Mouse (Mus musculus): ENCODE measurements around the gene 4930539E08Rik. TPM values are rescaled to one million over a fixed set of nuclear protein-coding genes. Genes with fewer than 3 reads are reported as not detected.

Gene 4930539E08Rik
- total and polyA plus RNA-seq, 2 experiments from 2014 or later, result 2.1 to 5.6 TPM

- no peak overlapping the region for H3K27ac ChIP-seq
- no peak for TF ChIP-seq CTCF (IDR thresholded peaks at IDR 0.05; ENCODE audit: low read depth)
Observed at GRCm38 (mm10) chr17:28907959-28908358, 7.2 kb downstream of the 4930539E08Rik start.

GRCm38 (mm10) chr17:28905377-28905916 lies 9.7 kb downstream of the 4930539E08Rik start:
- H3K4me2 ChIP-seq (ENCODE audit: low read depth, low read length), result peak overlapping the region; percentile 25; the same call in 1 of the 2 replicates
- peak; percentile 21 for DNase-seq (ENCODE audit: low spot score)
- no peak overlapping the region for H3K4me3 ChIP-seq (ENCODE audit: low read length)

More at GRCm38 (mm10) chr17:28907959-28908358, 7.2 kb downstream of the 4930539E08Rik start:
- Histone ChIP-seq H3K9ac (replicated peaks; ENCODE audit: low read length) (no peak overlapping the region), H3K36me3 (ENCODE audit: insufficient read depth, low read length) (no peaks in the 10 kb centered on the region), H3K4me2 (ENCODE audit: low read depth, low read length) (no peak overlapping the region), H3K4me3 (ENCODE audit: low read length) (no peak overlapping the region), H3K4me1 (ENCODE audit: insufficient read depth, low read length) (peaks cover 17% of the 10 kb centered on the region), H3K27me3 (ENCODE audit: insufficient read depth, low read length) (no peaks in the 10 kb centered on the region), H3K9me3 (ENCODE audit: low read length) (no peaks in the 10 kb centered on the region)
- 27% methylated on average over 7 of the region's 7 CpGs for WGBS
- DNase-seq (ENCODE audit: low spot score) (peak; percentile 55), ATAC-seq (no peak)

GRCm38 (mm10) chr17:28904546-28905376 lies 10.4 kb downstream of the 4930539E08Rik start:
- ATAC-seq (peak; percentile 84), DNase-seq (ENCODE audit: low spot score) (peak; percentile 78)
- H3K36me3 ChIP-seq (ENCODE audit: insufficient read depth, low read length), result no peaks in the 10 kb centered on the region
- peak; percentile 82 for TF ChIP-seq CTCF (IDR thresholded peaks at IDR 0.05; ENCODE audit: low read depth)
- H3K9ac ChIP-seq (replicated peaks; ENCODE audit: low read length), result peak overlapping the region; percentile 13; the same call in 1 of the 2 replicates
- peak overlapping the region; percentile 25; the same call in 1 of the 2 replicates for H3K4me2 ChIP-seq (ENCODE audit: low read depth, low read length)
- no peaks in the 10 kb centered on the region for H3K27me3 ChIP-seq (ENCODE audit: insufficient read depth, low read length)
- WGBS, result 19% methylated on average over 23 of the region's 23 CpGs
- peaks cover 17% of the 10 kb centered on the region for H3K4me1 ChIP-seq (ENCODE audit: insufficient read depth, low read length)
- H3K4me3 ChIP-seq (ENCODE audit: low read length), result no peak overlapping the region
- H3K27ac ChIP-seq, result peak overlapping the region; percentile 88
- no peaks in the 10 kb centered on the region for H3K9me3 ChIP-seq (ENCODE audit: low read length)

More at GRCm38 (mm10) chr17:28905377-28905916, 9.7 kb downstream of the 4930539E08Rik start:
- Histone ChIP-seq H3K9me3 (ENCODE audit: low read length) (no peaks in the 10 kb centered on the region), H3K27me3 (ENCODE audit: insufficient read depth, low read length) (no peaks in the 10 kb centered on the region), H3K36me3 (ENCODE audit: insufficient read depth, low read length) (no peaks in the 10 kb centered on the region), H3K9ac (replicated peaks; ENCODE audit: low read length) (peak overlapping the region; percentile 13; the same call in 1 of the 2 replicates), H3K27ac (peak overlapping the region; percentile 88), H3K4me1 (ENCODE audit: insufficient read depth, low read length) (peaks cover 17% of the 10 kb centered on the region)
- 0 out of 2 replicates have a peak, but pooled peaks have one; percentile 34 for ATAC-seq
- TF ChIP-seq CTCF (IDR thresholded peaks at IDR 0.05; ENCODE audit: low read depth), result no peak
- 62% methylated on average over 11 of the region's 13 CpGs for WGBS

DNA sequence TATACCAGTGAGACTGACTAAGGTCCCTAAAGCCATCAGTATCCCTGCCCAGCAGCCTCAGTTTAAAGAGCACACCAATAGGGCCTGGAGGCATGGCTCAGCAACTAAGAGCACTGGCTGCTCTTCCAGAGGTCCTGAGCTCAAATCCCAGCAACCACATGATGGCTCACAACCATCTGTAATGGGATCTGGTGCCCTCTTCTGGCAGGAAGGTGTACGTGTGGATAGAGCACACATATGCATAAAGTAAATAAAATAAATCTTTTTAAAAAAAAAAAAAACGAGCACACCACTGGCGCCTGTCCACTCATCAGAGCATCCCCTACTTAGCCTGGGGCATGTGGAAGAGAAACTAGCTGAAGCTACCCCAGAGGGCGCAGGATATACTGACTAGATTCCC lies 13.6 kb downstream of the 4930539E08Rik start:
- no peaks in the 10 kb centered on the region for H3K9me3 ChIP-seq (ENCODE audit: low read length)
- DNase-seq (ENCODE audit: low spot score) (no peak), ATAC-seq (no peak)
- peaks cover 14% of the 10 kb centered on the region for H3K4me1 ChIP-seq (ENCODE audit: insufficient read depth, low read length)
- TF ChIP-seq CTCF (IDR thresholded peaks at IDR 0.05; ENCODE audit: low read depth), result peak; percentile 26; the same call in 1 of the 2 replicates
- no peak overlapping the region for H3K4me2 ChIP-seq (ENCODE audit: low read depth, low read length)
- H3K27ac ChIP-seq, result no peak overlapping the region
- 67% methylated on average over 4 of the region's 4 CpGs for WGBS
- no peaks in the 10 kb centered on the region for H3K36me3 ChIP-seq (ENCODE audit: insufficient read depth, low read length)
- no peak overlapping the region for H3K9ac ChIP-seq (replicated peaks; ENCODE audit: low read length)
- no peaks in the 10 kb centered on the region for H3K27me3 ChIP-seq (ENCODE audit: insufficient read depth, low read length)
- no peak overlapping the region for H3K4me3 ChIP-seq (ENCODE audit: low read length)

- H3K9ac ChIP-seq (replicated peaks; ENCODE audit: low read length), result no peak overlapping the region
- ATAC-seq, result peak; percentile 56; the same call in 1 of the 2 replicates
- no peaks in the 10 kb centered on the region for H3K36me3 ChIP-seq (ENCODE audit: insufficient read depth, low read length)
- peaks cover 4% of the 10 kb centered on the region for H3K4me1 ChIP-seq (ENCODE audit: insufficient read depth, low read length)
- WGBS, result 69% methylated on average over 19 of the region's 19 CpGs
- TF ChIP-seq CTCF (IDR thresholded peaks at IDR 0.05; ENCODE audit: low read depth), result no peak
- DNase-seq (ENCODE audit: low spot score), result peak; percentile 33
- H3K4me3 ChIP-seq (ENCODE audit: low read length), result no peak overlapping the region
- no peak overlapping the region for H3K27ac ChIP-seq
- no peaks in the 10 kb centered on the region for H3K27me3 ChIP-seq (ENCODE audit: insufficient read depth, low read length)
- H3K9me3 ChIP-seq (ENCODE audit: low read length), result no peaks in the 10 kb centered on the region
- H3K4me2 ChIP-seq (ENCODE audit: low read depth, low read length), result no peak overlapping the region
Observed at GRCm38 (mm10) chr17:28899427-28899826, 15.7 kb downstream of the 4930539E08Rik start.

- Histone ChIP-seq H3K27ac (no peak overlapping the region), H3K9me3 (ENCODE audit: low read length) (no peaks in the 10 kb centered on the region), H3K27me3 (ENCODE audit: insufficient read depth, low read length) (no peaks in the 10 kb centered on the region), H3K9ac (replicated peaks; ENCODE audit: low read length) (no peak overlapping the region), H3K4me3 (ENCODE audit: low read length) (no peak overlapping the region), H3K4me1 (ENCODE audit: insufficient read depth, low read length) (no peaks in the 10 kb centered on the region), H3K36me3 (ENCODE audit: insufficient read depth, low read length) (no peaks in the 10 kb centered on the region), H3K4me2 (ENCODE audit: low read depth, low read length) (no peak overlapping the region)
- DNase-seq (ENCODE audit: low spot score) (no peak), ATAC-seq (no peak)
- 80% methylated on average over 5 of the region's 5 CpGs for WGBS
- no peak for TF ChIP-seq CTCF (IDR thresholded peaks at IDR 0.05; ENCODE audit: low read depth)
Observed at GRCm38 (mm10) chr17:28898249-28898648, 16.9 kb downstream of the 4930539E08Rik start.
